In genomic region chr16:11801960-11802539, GRCm38 (mm10) we compare ENCODE assay signal across 22 mouse cellular contexts.
A peak's percentile ranks its signal among the peaks of the same experiment; 100 is the strongest.
DNase-seq lines count a peak whose midpoint lies in the region; ATAC-seq and TF ChIP-seq lines count a peak whose summit lies in the region.
"Had no signal": no experiment of that assay in that cellular context is flagged by ENCODE, and none has a peak within 500 bp of the region (broad histone marks: within the 10 kb centered on the region; RNA-seq: fewer than 3 reads in every experiment).

No protein-coding gene starts in this region.

- no peak overlapping the region for H3K4me3 ChIP-seq in heart, postnatal 0 days (ENCODE audit: low read depth, low read length)
- H3K4me3 ChIP-seq: liver, embryonic 13.5 days; lung, embryonic 15.5 days; neural tube, embryonic 12.5 days; stomach, embryonic 15.5 days had no signal

- H3K4me2 ChIP-seq in heart, postnatal 0 days (ENCODE audit: low read depth, low read length) = no peak overlapping the region
- H3K4me2 ChIP-seq: liver, embryonic 13.5 days; lung, embryonic 15.5 days; neural tube, embryonic 12.5 days; stomach, embryonic 15.5 days had no signal

- H3K36me3 ChIP-seq in heart, postnatal 0 days (replicated peaks; ENCODE audit: control insufficient read depth, insufficient read depth, low read length) = peaks cover 25% of the 10 kb centered on the region; the same call in 1 of the 2 replicates
- H3K36me3 ChIP-seq: lung, embryonic 15.5 days; neural tube, embryonic 12.5 days; stomach, embryonic 15.5 days had no signal

- 86% methylated on average over 7 of the region's 7 CpGs for WGBS in heart, postnatal 0 days

- no peak for TF ChIP-seq EP300 in heart, postnatal 0 days (IDR thresholded peaks at IDR 0.05; ENCODE audit: low read depth)

- no peak overlapping the region for H3K9ac ChIP-seq in heart, postnatal 0 days (replicated peaks; ENCODE audit: low read depth, low read length)
- H3K9ac ChIP-seq: liver, embryonic 13.5 days; lung, embryonic 15.5 days; neural tube, embryonic 12.5 days; stomach, embryonic 15.5 days had no signal

- ATAC-seq in heart, postnatal 0 days (ENCODE audit: insufficient read depth, low read depth) = 0 out of 2 replicates have a peak, but pooled peaks have one; percentile 8
- ATAC-seq: CD4-positive, CD25-positive, alpha-beta regulatory T cell, adult 4 months; forebrain, embryonic 16.5 days; hindbrain, postnatal 0 days had no signal

- no peak overlapping the region for H3K27ac ChIP-seq in heart, postnatal 0 days (ENCODE audit: low read depth)
- H3K27ac ChIP-seq: hindbrain, postnatal 0 days; liver, embryonic 13.5 days; lung, embryonic 15.5 days; macrophage; neural tube, embryonic 12.5 days; stomach, embryonic 15.5 days had no signal

- H3K4me1 ChIP-seq in heart, postnatal 0 days (ENCODE audit: control insufficient read depth, insufficient read depth) = no peaks in the 10 kb centered on the region
- H3K4me1 ChIP-seq: liver, embryonic 13.5 days; lung, embryonic 15.5 days; neural tube, embryonic 12.5 days; stomach, embryonic 15.5 days had no signal

- H3K27me3 ChIP-seq in heart, postnatal 0 days (ENCODE audit: control insufficient read depth, insufficient read depth, low read length) = no peaks in the 10 kb centered on the region
- H3K27me3 ChIP-seq: liver, embryonic 13.5 days; lung, embryonic 15.5 days; neural tube, embryonic 12.5 days; stomach, embryonic 15.5 days had no signal

- no peaks in the 10 kb centered on the region for H3K9me3 ChIP-seq in heart, postnatal 0 days (replicated peaks; ENCODE audit: control insufficient read depth, low read length)
- H3K9me3 ChIP-seq: G1E; liver, embryonic 13.5 days; lung, embryonic 15.5 days; neural tube, embryonic 12.5 days; stomach, embryonic 15.5 days had no signal

- intact Hi-C loops in heart, postnatal 14 days (cut with DNase I) = no loop called here
- intact Hi-C loops in gastrocnemius, postnatal 36 days (cut with DNase I) = loop anchor here (1.0 kb wide), 1 partner anchor 18 kb away; no protein-coding TSS in a partner anchor

- no peak for DNase-seq in heart, postnatal 0 days (ENCODE audit: low spot score)
- DNase-seq in heart, postnatal 14 days = no peak
- DNase-seq in 3134 (ENCODE audit: extremely low read depth, insufficient read length, low spot score) = peak; percentile 77
- DNase-seq in Muller cell, postnatal 12 days (ENCODE audit: inconsistent ontology term) = peak; percentile 63
- DNase-seq in adrenal gland, postnatal 14 days = peak; percentile 68
- DNase-seq in urinary bladder, adult 2 months (ENCODE audit: low spot score) = no peak
- no peak for DNase-seq in gastrocnemius, postnatal 36 days
- DNase-seq: cerebellum, adult 18-20 months; gastrocnemius, postnatal 10 days; heart, postnatal 4 days; kidney, adult 8-10 months; layer of hippocampus, postnatal 36 days; left cerebral cortex, postnatal 4 days; liver, embryonic 13.5 days had no signal

- TF ChIP-seq CTCF in heart, postnatal 0 days (IDR thresholded peaks at IDR 0.05; ENCODE audit: low read depth) = no peak

Comparison
In these comparisons a context has a peak if more than half of its experiments do, and no peak if none do; other contexts are left out.
1. DNase-seq: peak in 3134 (single experiment), Muller cell, postnatal 12 days (single experiment) and adrenal gland, postnatal 14 days (single experiment); none in heart, postnatal 0 days (single experiment), heart, postnatal 14 days (0 of 2), urinary bladder, adult 2 months (single experiment) and gastrocnemius, postnatal 36 days (0 of 2).